Mouse (Mus musculus): ENCODE measurements around the gene Tnk2.

- TF ChIP-seq POLR2A (IDR thresholded peaks at IDR 0.05; ENCODE audit: low read depth, low read length) (no peak), CTCF (conservative IDR thresholded peaks at IDR 0.05; ENCODE audit: insufficient read depth, insufficient read length, low read depth, low read length) (no peak)
These were observed 69.9 kb downstream of the Tnk2 start for GRCm38 (mm10) chr16:32713556-32713955.
